Mouse (Mus musculus): ENCODE measurements at regions not wholly inside any gene's neighbourhood (a gene's known extent, or its start where the extent isn't known, plus 50 kb on each side); places are given as distances from the start of the nearest gene placed in this dataset.

- no peaks in the 10 kb centered on the region for H3K27me3 ChIP-seq
- H3K4me3 ChIP-seq (replicated peaks): no peak overlapping the region
- no peaks in the 10 kb centered on the region for H3K36me3 ChIP-seq (replicated peaks)
- no peak overlapping the region for H3K4me2 ChIP-seq
- H3K27ac ChIP-seq (replicated peaks): no peak overlapping the region
- ATAC-seq (ENCODE audit: insufficient read depth): no peak
- WGBS (ENCODE audit: insufficient replicate concordance): 44% methylated on average over 10 of the region's 10 CpGs
- H3K4me1 ChIP-seq (replicated peaks): no peaks in the 10 kb centered on the region
- H3K9ac ChIP-seq: no peak overlapping the region
- no peaks in the 10 kb centered on the region for H3K9me3 ChIP-seq (replicated peaks)
These were observed 107.5 kb downstream of the Tex36 start for GRCm38 (mm10) chr7:133494256-133494981.

GRCm38 (mm10) chr7:133492626-133493025, 109.3 kb downstream of the Tex36 start:
- Histone ChIP-seq H3K4me3 (replicated peaks) (no peak overlapping the region), H3K27me3 (no peaks in the 10 kb centered on the region), H3K9me3 (replicated peaks) (no peaks in the 10 kb centered on the region), H3K27ac (replicated peaks) (no peak overlapping the region), H3K9ac (no peak overlapping the region), H3K4me1 (replicated peaks) (no peaks in the 10 kb centered on the region), H3K4me2 (no peak overlapping the region), H3K36me3 (replicated peaks) (no peaks in the 10 kb centered on the region)
- WGBS (ENCODE audit: insufficient replicate concordance): 51% methylated on average over 6 of the region's 6 CpGs
- no peak for ATAC-seq (ENCODE audit: insufficient read depth)

GRCm38 (mm10) chr7:133487887-133488630, 113.9 kb downstream of the Tex36 start:
- H3K4me2 ChIP-seq: no peak overlapping the region
- H3K27ac ChIP-seq (replicated peaks): no peak overlapping the region
- no peaks in the 10 kb centered on the region for H3K27me3 ChIP-seq
- H3K36me3 ChIP-seq (replicated peaks): no peaks in the 10 kb centered on the region
- H3K9ac ChIP-seq: no peak overlapping the region
- no peaks in the 10 kb centered on the region for H3K9me3 ChIP-seq (replicated peaks)
- H3K4me1 ChIP-seq (replicated peaks): no peaks in the 10 kb centered on the region
- no peak for ATAC-seq (ENCODE audit: insufficient read depth)
- no peak overlapping the region for H3K4me3 ChIP-seq (replicated peaks)
- 49% methylated on average over 7 of the region's 7 CpGs for WGBS (ENCODE audit: insufficient replicate concordance)

GRCm38 (mm10) chr7:133484430-133484841, 117.5 kb downstream of the Tex36 start:
- Histone ChIP-seq H3K4me1 (replicated peaks) (no peaks in the 10 kb centered on the region), H3K36me3 (replicated peaks) (no peaks in the 10 kb centered on the region), H3K4me2 (no peak overlapping the region), H3K9me3 (replicated peaks) (no peaks in the 10 kb centered on the region), H3K27ac (replicated peaks) (no peak overlapping the region), H3K9ac (no peak overlapping the region), H3K27me3 (no peaks in the 10 kb centered on the region), H3K4me3 (replicated peaks) (no peak overlapping the region)
- no peak for ATAC-seq (ENCODE audit: insufficient read depth)
- 52% methylated on average over 8 of the region's 8 CpGs for WGBS (ENCODE audit: insufficient replicate concordance)

- Histone ChIP-seq H3K9ac (no peak overlapping the region), H3K9me3 (replicated peaks) (no peaks in the 10 kb centered on the region), H3K27ac (replicated peaks) (no peak overlapping the region), H3K27me3 (no peaks in the 10 kb centered on the region), H3K4me1 (replicated peaks) (no peaks in the 10 kb centered on the region), H3K4me3 (replicated peaks) (no peak overlapping the region), H3K36me3 (replicated peaks) (no peaks in the 10 kb centered on the region), H3K4me2 (no peak overlapping the region)
- ATAC-seq (ENCODE audit: insufficient read depth): no peak
- WGBS (ENCODE audit: insufficient replicate concordance): 41% methylated on average over 6 of the region's 6 CpGs
These were observed 120.4 kb downstream of the Tex36 start for GRCm38 (mm10) chr7:133481529-133481928.

- Histone ChIP-seq H3K4me3 (replicated peaks) (no peak overlapping the region), H3K9ac (no peak overlapping the region), H3K9me3 (replicated peaks) (no peaks in the 10 kb centered on the region), H3K4me2 (no peak overlapping the region), H3K4me1 (replicated peaks) (no peaks in the 10 kb centered on the region), H3K36me3 (replicated peaks) (no peaks in the 10 kb centered on the region), H3K27me3 (no peaks in the 10 kb centered on the region), H3K27ac (replicated peaks) (no peak overlapping the region)
- ATAC-seq (ENCODE audit: insufficient read depth): no peak
- WGBS (ENCODE audit: insufficient replicate concordance): 59% methylated on average over 7 of the region's 7 CpGs
These were observed 122.3 kb downstream of the Tex36 start for GRCm38 (mm10) chr7:133479679-133480078.

GRCm38 (mm10) chr7:133477933-133478332, 124.0 kb downstream of the Tex36 start:
- Histone ChIP-seq H3K4me3 (replicated peaks) (no peak overlapping the region), H3K9ac (no peak overlapping the region), H3K27ac (replicated peaks) (no peak overlapping the region), H3K9me3 (replicated peaks) (no peaks in the 10 kb centered on the region), H3K4me1 (replicated peaks) (no peaks in the 10 kb centered on the region), H3K36me3 (replicated peaks) (no peaks in the 10 kb centered on the region), H3K4me2 (no peak overlapping the region), H3K27me3 (no peaks in the 10 kb centered on the region)
- no peak for ATAC-seq (ENCODE audit: insufficient read depth)
- WGBS (ENCODE audit: insufficient replicate concordance): 66% methylated on average over 5 of the region's 5 CpGs

GRCm38 (mm10) chr7:133477221-133477620, 124.7 kb downstream of the Tex36 start:
- 73% methylated on average over 6 of the region's 6 CpGs for WGBS (ENCODE audit: insufficient replicate concordance)
- Histone ChIP-seq H3K4me2 (no peak overlapping the region), H3K27ac (replicated peaks) (no peak overlapping the region), H3K9me3 (replicated peaks) (no peaks in the 10 kb centered on the region), H3K9ac (no peak overlapping the region), H3K27me3 (no peaks in the 10 kb centered on the region), H3K36me3 (replicated peaks) (no peaks in the 10 kb centered on the region), H3K4me3 (replicated peaks) (no peak overlapping the region), H3K4me1 (replicated peaks) (no peaks in the 10 kb centered on the region)
- ATAC-seq (ENCODE audit: insufficient read depth): no peak

GRCm38 (mm10) chr7:133471706-133472105, 130.3 kb downstream of the Tex36 start:
- H3K4me1 ChIP-seq (replicated peaks): no peaks in the 10 kb centered on the region
- no peaks in the 10 kb centered on the region for H3K36me3 ChIP-seq (replicated peaks)
- H3K27me3 ChIP-seq: no peaks in the 10 kb centered on the region
- no peak for ATAC-seq (ENCODE audit: insufficient read depth)
- H3K9ac ChIP-seq: no peak overlapping the region
- WGBS (ENCODE audit: insufficient replicate concordance): 75% methylated on average over 5 of the region's 5 CpGs
- no peak overlapping the region for H3K27ac ChIP-seq (replicated peaks)
- H3K4me3 ChIP-seq (replicated peaks): no peak overlapping the region
- H3K9me3 ChIP-seq (replicated peaks): no peaks in the 10 kb centered on the region
- H3K4me2 ChIP-seq: no peak overlapping the region

GRCm38 (mm10) chr7:133470620-133470958, 131.4 kb downstream of the Tex36 start:
- ATAC-seq (ENCODE audit: insufficient read depth): no peak
- H3K9ac ChIP-seq: no peak overlapping the region
- no peak overlapping the region for H3K4me3 ChIP-seq (replicated peaks)
- no peak overlapping the region for H3K27ac ChIP-seq (replicated peaks)
- H3K27me3 ChIP-seq: no peaks in the 10 kb centered on the region
- H3K4me1 ChIP-seq (replicated peaks): no peaks in the 10 kb centered on the region
- no peak overlapping the region for H3K4me2 ChIP-seq
- H3K9me3 ChIP-seq (replicated peaks): no peaks in the 10 kb centered on the region
- 55% methylated on average over 3 of the region's 3 CpGs for WGBS (ENCODE audit: insufficient replicate concordance)
- no peaks in the 10 kb centered on the region for H3K36me3 ChIP-seq (replicated peaks)

GRCm38 (mm10) chr7:133469952-133470619, 131.9 kb downstream of the Tex36 start:
- 36% methylated on average over 6 of the region's 6 CpGs for WGBS (ENCODE audit: insufficient replicate concordance)
- ATAC-seq (ENCODE audit: insufficient read depth): no peak
- H3K4me1 ChIP-seq (replicated peaks): no peaks in the 10 kb centered on the region
- no peak overlapping the region for H3K4me2 ChIP-seq
- H3K4me3 ChIP-seq (replicated peaks): no peak overlapping the region
- no peaks in the 10 kb centered on the region for H3K9me3 ChIP-seq (replicated peaks)
- H3K9ac ChIP-seq: no peak overlapping the region
- H3K36me3 ChIP-seq (replicated peaks): no peaks in the 10 kb centered on the region
- no peak overlapping the region for H3K27ac ChIP-seq (replicated peaks)
- H3K27me3 ChIP-seq: no peaks in the 10 kb centered on the region

All from liver, embryonic 15.5 days (tissue).